In the genomic region with DNA sequence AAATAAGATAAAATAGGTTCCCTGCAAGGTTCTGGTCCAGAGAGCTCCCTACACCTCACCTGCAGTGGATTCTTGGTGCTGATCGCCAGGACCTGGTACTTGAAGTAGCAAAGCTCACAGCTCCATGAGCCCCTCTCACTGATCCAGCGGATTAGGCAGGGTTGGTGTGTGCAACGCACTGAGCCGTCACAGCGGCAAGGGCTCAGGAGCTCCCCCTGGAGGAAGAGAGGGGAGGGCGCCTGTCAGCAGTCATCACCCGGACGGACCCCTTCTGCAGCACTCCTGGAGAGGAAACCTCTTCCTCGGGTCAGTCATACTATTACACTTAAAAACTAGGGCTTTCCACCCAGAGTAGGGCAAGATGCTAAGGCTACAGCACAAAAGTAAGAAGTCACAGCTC, we compare ENCODE assay signal across 8 mouse cellular contexts. TPM values are rescaled to one million over a fixed set of nuclear protein-coding genes. Genes with fewer than 3 reads are reported as not detected.
DNase-seq lines count a peak whose midpoint lies in the region; ATAC-seq and TF ChIP-seq lines count a peak whose summit lies in the region.

No protein-coding gene starts in this region.

- H3K9me3 ChIP-seq in intestine, embryonic 16.5 days (ENCODE audit: control insufficient read depth, low read length): no peaks in the 10 kb centered on the region

- peak overlapping the region; percentile 95 for H3K4me2 ChIP-seq in intestine, embryonic 16.5 days (ENCODE audit: low read depth, low read length)

- no peaks in the 10 kb centered on the region for H3K27me3 ChIP-seq in intestine, embryonic 16.5 days (replicated peaks; ENCODE audit: control insufficient read depth, insufficient read depth, low read length)
- H3K27me3 ChIP-seq in liver, adult 2 months (ENCODE audit: control insufficient read depth, insufficient read depth, low read length): peaks cover 2% of the 10 kb centered on the region; the same call in 1 of the 2 replicates
- no peaks in the 10 kb centered on the region for H3K27me3 ChIP-seq in splenic B cell, adult 2 months (ENCODE audit: control insufficient read depth, insufficient read depth, low read length, poor library complexity, severe bottlenecking)

- 1% methylated on average over 9 of the region's 9 CpGs for WGBS in intestine, embryonic 16.5 days
- WGBS in liver, adult 2 months: 11% methylated on average over 9 of the region's 9 CpGs

- peak; percentile 48 for DNase-seq in ovary, adult 18-20 months (ENCODE audit: low spot score)
- DNase-seq in ovary, postnatal 10 days (ENCODE audit: low spot score): no peak
- peak; percentile 72 to 86 for DNase-seq in cerebellum, postnatal 4 days (ENCODE audit: low spot score in 2 of 2)
- peak; percentile 60 to 61 for DNase-seq in gastrocnemius, postnatal 36 days
- DNase-seq in liver, adult 2 months (ENCODE audit: extremely low read depth, low read depth, low spot score): no peak
- DNase-seq in splenic B cell, adult 2 months (ENCODE audit: low read depth, low spot score): peak; percentile 87

- no peaks in the 10 kb centered on the region for H3K36me3 ChIP-seq in intestine, embryonic 16.5 days (ENCODE audit: control insufficient read depth, insufficient read depth, low read length)
- no peaks in the 10 kb centered on the region for H3K36me3 ChIP-seq in liver, adult 2 months (ENCODE audit: control insufficient read depth, insufficient read depth, low read length)
- no peaks in the 10 kb centered on the region for H3K36me3 ChIP-seq in splenic B cell, adult 2 months (ENCODE audit: control insufficient read depth, insufficient read depth, low read length, poor library complexity, severe bottlenecking)

- H3K79me2 ChIP-seq in liver, adult 2 months (ENCODE audit: control insufficient read depth, insufficient read depth, low read length): no peaks in the 10 kb centered on the region

- intact Hi-C loops in gastrocnemius, postnatal 36 days (cut with DNase I): no loop called here

- 0 out of 2 replicates have a peak overlapping the region, but pooled peaks have one; percentile 84 for H3K9ac ChIP-seq in intestine, embryonic 16.5 days (ENCODE audit: low read depth, low read length)
- no peak overlapping the region for H3K9ac ChIP-seq in liver, adult 2 months (ENCODE audit: low read depth, low read length)

- ATAC-seq in intestine, embryonic 16.5 days: peak; percentile 26; the same call in 1 of the 2 replicates
- ATAC-seq in monocyte, adult 5-6 weeks (replicated peaks; ENCODE audit: insufficient number of reproducible peaks, low FRiP score, low TSS enrichment, poor library complexity, severe bottlenecking): peak; percentile 64

- H3K4me1 ChIP-seq in intestine, embryonic 16.5 days (ENCODE audit: control insufficient read depth, insufficient read depth, low read length): peaks cover 16% of the 10 kb centered on the region
- H3K4me1 ChIP-seq in liver, adult 2 months (ENCODE audit: control insufficient read depth, insufficient read depth, low read length): no peaks in the 10 kb centered on the region

- no peak for TF ChIP-seq POLR2A in liver, adult 2 months (IDR thresholded peaks at IDR 0.05; ENCODE audit: extremely low read depth, insufficient read depth, low read length)

- H3K27ac ChIP-seq in intestine, embryonic 16.5 days (ENCODE audit: low read length): no peak overlapping the region
- no peak overlapping the region for H3K27ac ChIP-seq in liver, adult 2 months (replicated peaks; ENCODE audit: insufficient read depth, low read depth, low read length)

- TF ChIP-seq CTCF in liver, adult 2 months (IDR thresholded peaks at IDR 0.05; ENCODE audit: low read depth, low read length): peak; percentile 93

- H3K4me3 ChIP-seq in intestine, embryonic 16.5 days (ENCODE audit: low read length): peak overlapping the region; percentile 87
- H3K4me3 ChIP-seq in liver, adult 2 months (ENCODE audit: insufficient read depth, low read depth, low read length): no peak overlapping the region

RNA-seq across cellular contexts. Expression of gene March9, which starts 1.8 kb away (rescaled TPM):
- under 1 TPM; 0.64 to 0.66 TPM for total RNA-seq in gastrocnemius, postnatal 36 days (2021)
- 0.40 and 0.50 TPM in 2 replicates for polyA plus RNA-seq in intestine, embryonic 16.5 days (2015; fragmentation: Nextera tagmentation; extraction: Ambion mirVana)
- total RNA-seq in liver, adult 2 months (2014; rRNA removed): 0.09 and 0.34 TPM in 2 replicates
- 0.44 and 0.52 TPM in 2 replicates for polyA plus RNA-seq in liver, adult 2 months (2012; rRNA removed)
- total RNA-seq in monocyte, adult 5-6 weeks (2017): 1.6 TPM in 1 of 3 replicates, not detected in the others

RNA-seq across cellular contexts. Expression of gene Cdk4, which starts 5.2 kb away (rescaled TPM):
- 10 to 100 TPM; 29.7 to 38.9 TPM for total RNA-seq in gastrocnemius, postnatal 36 days (2021)
- 1,474 and 1,595 TPM in 2 replicates for polyA plus RNA-seq in intestine, embryonic 16.5 days (2015; fragmentation: Nextera tagmentation; extraction: Ambion mirVana)
- total RNA-seq in liver, adult 2 months (2014; rRNA removed): 37.9 and 41.3 TPM in 2 replicates
- 54.3 and 58.7 TPM in 2 replicates for polyA plus RNA-seq in liver, adult 2 months (2012; rRNA removed)
- total RNA-seq in monocyte, adult 5-6 weeks (2017): 23.3 to 49.4 TPM (median 23.9 TPM) in 3 replicates

RNA-seq across cellular contexts. Expression of gene Cyp27b1, which starts 10.1 kb away (rescaled TPM):
- total RNA-seq in gastrocnemius, postnatal 36 days (2021): under 1 TPM; 0.10 to 0.15 TPM
- 0.05 and 0.11 TPM in 2 replicates for polyA plus RNA-seq in intestine, embryonic 16.5 days (2015; fragmentation: Nextera tagmentation; extraction: Ambion mirVana)
- not detected in 2 replicates for total RNA-seq in liver, adult 2 months (2014; rRNA removed)
- polyA plus RNA-seq in liver, adult 2 months (2012; rRNA removed): 0.05 TPM in 2 replicates
- total RNA-seq in monocyte, adult 5-6 weeks (2017): not detected in 3 replicates

RNA-seq across cellular contexts. Expression of gene Tspan31, which starts 11.9 kb away (rescaled TPM):
- 10 to 100 TPM; 22.1 to 25.0 TPM for total RNA-seq in gastrocnemius, postnatal 36 days (2021)
- polyA plus RNA-seq in intestine, embryonic 16.5 days (2015; fragmentation: Nextera tagmentation; extraction: Ambion mirVana): 189 and 206 TPM in 2 replicates
- total RNA-seq in liver, adult 2 months (2014; rRNA removed): 269 and 278 TPM in 2 replicates
- polyA plus RNA-seq in liver, adult 2 months (2012; rRNA removed): 268 and 298 TPM in 2 replicates
- 38.1 to 49.9 TPM (median 47.0 TPM) in 3 replicates for total RNA-seq in monocyte, adult 5-6 weeks (2017)

RNA-seq across cellular contexts. Expression of gene Eef1akmt3, which starts 16.8 kb away (rescaled TPM):
- under 1 TPM in 1 of 2 experiments, not detected in 1; 0.10 TPM for total RNA-seq in gastrocnemius, postnatal 36 days (2021)
- polyA plus RNA-seq in intestine, embryonic 16.5 days (2015; fragmentation: Nextera tagmentation; extraction: Ambion mirVana): 0.49 and 0.61 TPM in 2 replicates
- not detected in 2 replicates for total RNA-seq in liver, adult 2 months (2014; rRNA removed)
- polyA plus RNA-seq in liver, adult 2 months (2012; rRNA removed): 0.09 TPM in 1 of 2 replicates, not detected in the other
- 0.39 TPM in 1 of 3 replicates, not detected in the others for total RNA-seq in monocyte, adult 5-6 weeks (2017)

Comparison
In these comparisons a context has a peak if more than half of its experiments do, and no peak if none do; other contexts are left out.
1. DNase-seq: peak in ovary, adult 18-20 months (single experiment), cerebellum, postnatal 4 days (2 of 2), gastrocnemius, postnatal 36 days (2 of 2) and splenic B cell, adult 2 months (single experiment); none in ovary, postnatal 10 days (single experiment) and liver, adult 2 months (single experiment).